ENCODE assay signal across 9 mouse cellular contexts in genomic region chr5:117286286-117286685, GRCm38 (mm10). TPM values are rescaled to one million over a fixed set of nuclear protein-coding genes. Genes with fewer than 3 reads are reported as not detected.
DNase-seq lines count a peak whose midpoint lies in the region; ATAC-seq and TF ChIP-seq lines count a peak whose summit lies in the region.
"Had no signal": no experiment of that assay in that cellular context is flagged by ENCODE, and none has a peak within 500 bp of the region (broad histone marks: within the 10 kb centered on the region; RNA-seq: fewer than 3 reads in every experiment).

No protein-coding gene starts in this region.

- 56% methylated on average over 3 of the region's 3 CpGs for WGBS in forebrain, embryonic 14.5 days
- WGBS in liver, embryonic 14.5 days (ENCODE audit: insufficient replicate concordance) = 41% methylated on average over 3 of the region's 3 CpGs

- H3K9ac ChIP-seq in forebrain, embryonic 14.5 days (ENCODE audit: low read length) = peak overlapping the region; percentile 73
- H3K9ac ChIP-seq in liver, embryonic 14.5 days (replicated peaks) = peak overlapping the region; percentile 67

- no peak for TF ChIP-seq CTCF in gastrocnemius, adult 2 months (IDR thresholded peaks at IDR 0.05)
- TF ChIP-seq CTCF in liver, embryonic 14.5 days (IDR thresholded peaks at IDR 0.05; ENCODE audit: low read depth) = no peak

- peak overlapping the region; percentile 90 for H3K4me3 ChIP-seq in gastrocnemius, adult 2 months
- peak overlapping the region; percentile 54 for H3K4me3 ChIP-seq in forebrain, embryonic 14.5 days (ENCODE audit: low read depth, low read length)
- H3K4me3 ChIP-seq in liver, embryonic 14.5 days (ENCODE audit: insufficient read depth in 1 of 2, low read depth in 2 of 2, low read length in 2 of 2) = peak overlapping the region; percentile 74 to 89; a peak in 3 of 4 replicates

- H3K9me3 ChIP-seq in forebrain, embryonic 14.5 days (replicated peaks; ENCODE audit: control insufficient read depth, low read length) = no peaks in the 10 kb centered on the region
- no peaks in the 10 kb centered on the region for H3K9me3 ChIP-seq in liver, embryonic 14.5 days (ENCODE audit: control insufficient read depth, low read length)

- no peaks in the 10 kb centered on the region for H3K27me3 ChIP-seq in forebrain, embryonic 14.5 days (replicated peaks; ENCODE audit: control insufficient read depth, insufficient read depth, low read length)
- H3K27me3 ChIP-seq in liver, embryonic 14.5 days (ENCODE audit: control insufficient read depth, insufficient read depth, low read length) = no peaks in the 10 kb centered on the region

- H3K4me2 ChIP-seq in forebrain, embryonic 14.5 days (ENCODE audit: low read length) = peak overlapping the region; percentile 54
- H3K4me2 ChIP-seq in liver, embryonic 14.5 days (ENCODE audit: low read depth) = peak overlapping the region; percentile 97

- ATAC-seq in forebrain, embryonic 14.5 days = no peak
- no peak for ATAC-seq in liver, embryonic 14.5 days (ENCODE audit: insufficient read depth)

- DNase-seq in gastrocnemius, adult 2 months = no peak
- DNase-seq in gastrocnemius, postnatal 14 days = no peak
- peak; percentile 51 for DNase-seq in 3T3-L1 (ENCODE audit: low read depth, low spot score)
- DNase-seq in forebrain, embryonic 14.5 days (ENCODE audit: low spot score) = no peak
- no peak for DNase-seq in liver, embryonic 14.5 days (ENCODE audit: low read depth in 3 of 3, low spot score in 3 of 3)
- no peak for DNase-seq in natural killer cell, adult 2 months (ENCODE audit: low spot score in 2 of 2)
- DNase-seq in left cerebral cortex, postnatal 10 days (ENCODE audit: extremely low spot score in 1 of 2, low spot score in 2 of 2) = no peak
- no peak for DNase-seq in testis, postnatal 14 days (ENCODE audit: low spot score)
- DNase-seq: right cerebral cortex, postnatal 4 days had no signal

- peak overlapping the region; percentile 88; the same call in 1 of the 2 replicates for H3K27ac ChIP-seq in gastrocnemius, adult 2 months
- H3K27ac ChIP-seq in forebrain, embryonic 14.5 days (ENCODE audit: low read depth, low read length) = no peak overlapping the region
- H3K27ac ChIP-seq in liver, embryonic 14.5 days = no peak overlapping the region

- H3K4me1 ChIP-seq in forebrain, embryonic 14.5 days (ENCODE audit: control insufficient read depth, insufficient read depth, low read length) = peaks cover 22% of the 10 kb centered on the region
- peaks cover 6 to 8% of the 10 kb centered on the region in 2 experiments for H3K4me1 ChIP-seq in liver, embryonic 14.5 days (replicated peaks; ENCODE audit: control insufficient read depth in 2 of 2, insufficient read depth in 2 of 2, low read length in 1 of 2)

- TF ChIP-seq EP300 in liver, embryonic 14.5 days (IDR thresholded peaks at IDR 0.05; ENCODE audit: low read depth) = no peak

- H3K36me3 ChIP-seq in forebrain, embryonic 14.5 days (ENCODE audit: control insufficient read depth, insufficient read depth, low read length) = peaks cover 33% of the 10 kb centered on the region
- peaks cover 9% of the 10 kb centered on the region for H3K36me3 ChIP-seq in liver, embryonic 14.5 days (replicated peaks; ENCODE audit: control insufficient read depth, insufficient read depth, low read depth)

- intact Hi-C loops in gastrocnemius, adult 2 months (cut with DNase I) = loop anchor here (5.0 kb wide), 1 partner anchor 169 kb away; the partner anchor contains the start of gene Suds3
- intact Hi-C loops in gastrocnemius, postnatal 14 days (cut with DNase I; ENCODE audit: low total_unique reads) = loop anchor here (10.0 kb wide), 1 partner anchor 171 kb away; the partner anchor contains the start of gene Suds3
- intact Hi-C loops in left cerebral cortex, postnatal 10 days (cut with DNase I) = no loop called here

RNA-seq across cellular contexts. Expression of gene Pebp1, which starts 1.1 kb away (rescaled TPM):
- 100 to 1,000 TPM; 333 to 344 TPM for total RNA-seq in gastrocnemius, adult 2 months (2021)
- total RNA-seq in gastrocnemius, postnatal 14 days (2021) = 100 to 1,000 TPM; 293 to 295 TPM
- polyA plus RNA-seq in forebrain, embryonic 14.5 days (2014; fragmentation: Nextera tagmentation; extraction: Ambion mirVana) = 1,292 and 1,314 TPM in 2 replicates
- polyA plus RNA-seq in liver, embryonic 14.5 days (2012; rRNA removed) = 118 and 165 TPM in 2 replicates
- polyA plus RNA-seq in liver, embryonic 14.5 days (2014; fragmentation: Nextera tagmentation; extraction: Ambion mirVana) = 194 and 207 TPM in 2 replicates
- 100 to 1,000 TPM; 838 to 843 TPM for total RNA-seq in left cerebral cortex, postnatal 10 days (2021)

RNA-seq across cellular contexts. Expression of gene Vsig10, which starts 32.6 kb away (rescaled TPM):
- total RNA-seq in gastrocnemius, adult 2 months (2021) = 1 to 10 TPM; 5.2 to 5.3 TPM
- total RNA-seq in gastrocnemius, postnatal 14 days (2021) = 1 to 10 TPM; 6.0 to 8.8 TPM
- 0.69 and 1.1 TPM in 2 replicates for polyA plus RNA-seq in forebrain, embryonic 14.5 days (2014; fragmentation: Nextera tagmentation; extraction: Ambion mirVana)
- 0.84 and 1.2 TPM in 2 replicates for polyA plus RNA-seq in liver, embryonic 14.5 days (2012; rRNA removed)
- polyA plus RNA-seq in liver, embryonic 14.5 days (2014; fragmentation: Nextera tagmentation; extraction: Ambion mirVana) = 0.60 and 1.5 TPM in 2 replicates
- total RNA-seq in left cerebral cortex, postnatal 10 days (2021) = 1 to 10 TPM; 2.0 to 2.2 TPM
